Mouse (Mus musculus) inflammation-experienced regulatory T-cells (primary cell): ENCODE measurements around the gene Slc29a3. TPM values are rescaled to one million over a fixed set of nuclear protein-coding genes. Genes with fewer than 3 reads are reported as not detected.

Source experiments
- polyA plus RNA-seq, 2 experiments: library from polyadenylated mRNA; unstranded; fragments of 100-300 nt; shearing (Covaris generic); gene quantifications; one replicate each; pipeline ENCODE4 v1.2.1; 2017

Slc29a3 gene
- polyA plus RNA-seq: 10 to 100 TPM; 13.9 to 34.1 TPM

DNA sequence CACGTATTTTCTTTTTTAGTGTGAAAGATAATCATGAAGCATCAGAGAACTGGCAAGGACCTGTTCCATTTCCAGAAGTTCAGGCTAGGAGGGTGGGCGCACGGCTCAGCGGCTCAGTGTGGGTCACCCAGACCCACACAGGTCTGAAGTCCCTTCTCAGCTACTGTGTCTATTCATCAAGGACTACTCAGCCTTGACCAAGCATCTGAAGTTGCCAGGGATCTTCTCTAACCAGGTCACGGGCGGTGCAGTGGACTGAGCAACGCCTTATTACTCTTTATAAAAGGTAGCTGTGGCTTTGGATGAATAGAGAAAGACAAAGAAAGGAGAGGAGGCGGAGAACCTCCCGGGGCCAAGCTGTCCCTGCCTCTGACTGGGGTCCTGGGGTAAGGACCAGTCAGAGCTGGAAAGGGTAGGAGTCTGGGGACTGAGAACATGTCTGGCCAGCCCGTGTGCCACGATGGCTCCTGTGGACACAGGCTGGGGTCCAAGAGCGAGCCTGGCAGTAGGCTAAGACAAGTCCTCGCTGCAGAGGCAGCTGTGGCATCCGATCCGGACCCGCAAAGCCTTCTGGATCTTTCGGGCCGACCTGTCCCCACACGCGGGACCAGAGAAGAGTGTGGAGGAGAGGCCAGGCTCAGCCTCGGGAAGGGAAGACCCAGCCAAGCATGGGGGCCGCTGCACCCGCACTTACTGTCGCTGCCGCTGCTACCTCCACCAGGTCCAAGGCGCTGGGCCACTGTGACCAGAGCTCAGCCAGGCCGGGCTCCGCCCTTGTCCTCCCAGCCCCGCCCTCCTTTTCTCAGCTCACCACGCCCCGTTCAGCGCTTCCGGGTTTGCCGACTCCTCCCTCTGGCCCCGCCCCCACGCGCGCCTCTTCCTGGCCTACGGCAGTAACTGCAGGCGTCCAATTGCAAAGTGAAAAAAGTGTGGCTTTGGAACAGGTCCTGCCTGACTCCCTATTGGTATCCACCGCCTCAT, at the start of gene Slc29a3:
TSS of gene Slc29a3 (minus strand) at position 755 of the 981 bp plus-strand sequence.

DNA sequence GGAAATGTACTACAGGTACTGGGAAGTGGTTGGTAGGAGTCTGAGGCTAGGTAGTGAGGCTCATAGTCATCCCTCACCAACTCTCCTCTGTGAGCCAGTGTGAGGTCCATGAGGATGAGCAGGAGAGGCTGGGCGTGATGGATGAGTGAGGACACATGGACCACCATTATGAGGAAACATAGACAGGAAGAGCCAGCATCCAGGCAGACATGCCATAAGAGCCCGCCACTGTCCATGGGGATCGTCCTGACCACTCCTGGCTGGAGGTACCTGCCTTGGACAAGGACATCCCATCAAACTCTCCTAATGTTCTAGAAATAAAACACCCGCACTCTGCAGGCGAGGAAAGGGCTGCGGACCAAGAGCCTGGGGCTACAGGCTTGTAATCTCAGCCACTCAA, 56.2 kb downstream of the Slc29a3 start, which contains the start of gene Cdh23:
TSS of gene Cdh23 (minus strand) at position 101 of the 400 bp plus-strand sequence.

Other genes with a start within 250 kb of the Slc29a3 start
- 10 to 100 TPM; 13.2 to 18.6 TPM for gene Cdh23, start 56.3 kb downstream of the Slc29a3 start, polyA plus RNA-seq
- gene Unc5b, start 78.8 kb upstream of the Slc29a3 start, polyA plus RNA-seq: under 1 TPM in 1 of 2 experiments, not detected in 1; 0.15 TPM